Mouse (Mus musculus): ENCODE measurements around the gene Cdk5rap2.

DNA sequence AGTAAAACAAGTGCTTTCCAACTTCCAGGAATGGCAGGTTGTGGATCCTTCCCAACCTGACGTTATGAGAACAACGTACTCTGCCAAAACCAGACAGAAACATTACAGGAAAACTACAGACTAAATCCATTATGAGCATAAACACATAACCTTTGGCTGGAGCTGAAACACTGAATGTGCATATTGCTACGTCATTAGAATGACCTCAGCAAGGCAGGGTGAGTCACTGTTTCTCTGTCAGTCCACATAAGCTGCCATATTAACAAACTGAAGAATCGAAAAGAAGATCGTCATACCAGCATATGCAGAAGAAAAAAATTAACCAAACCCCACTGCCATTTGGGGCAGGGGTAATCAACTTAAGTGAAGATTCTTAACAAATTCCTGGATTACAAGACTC is 24.0 kb downstream of the Cdk5rap2 start:
- no peak for TF ChIP-seq CTCF (IDR thresholded peaks at IDR 0.05; ENCODE audit: borderline replicate concordance, insufficient read depth, low read depth, low read length)
- TF ChIP-seq POLR2A (IDR thresholded peaks at IDR 0.05; ENCODE audit: borderline replicate concordance, insufficient read depth, low read length), result no peak

All from cerebellum, adult 2 months (tissue).